Mouse (Mus musculus): ENCODE measurements around the gene Krtap19-3. TPM values are rescaled to one million over a fixed set of nuclear protein-coding genes. Genes with fewer than 3 reads are reported as not detected.
A peak's percentile ranks its signal among the peaks of the same experiment; 100 is the strongest.

Krtap19-3 gene
- not detected in 2 replicates for total RNA-seq (2017)

DNA sequence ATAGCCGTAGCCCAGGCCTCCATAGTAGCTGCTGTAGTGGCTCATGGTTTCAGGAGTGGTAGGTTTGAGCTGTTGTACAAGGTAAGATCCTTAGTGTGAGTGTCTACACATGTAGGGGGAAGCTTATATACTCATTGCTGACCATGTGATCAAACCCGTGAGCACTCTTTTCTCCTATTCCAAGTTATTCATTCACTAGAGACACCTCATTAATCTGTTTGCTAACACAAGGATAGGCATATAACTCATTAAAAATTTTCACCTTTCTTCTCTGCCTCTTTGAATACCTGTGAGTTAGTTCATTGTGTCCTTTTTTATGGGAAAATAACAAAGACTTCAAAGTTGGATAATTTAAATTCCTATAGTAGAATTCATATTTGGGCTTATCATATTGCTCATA, at the start of gene Krtap19-3:
Krtap19-3 (minus strand) TSS at position 101 of the 400 bp plus-strand sequence.
- ATAC-seq (replicated peaks in 1 of 2; ENCODE audit: insufficient read depth in 1 of 2, low FRiP score in 2 of 2, low TSS enrichment in 1 of 2, low read depth in 1 of 2, poor library complexity in 2 of 2, severe bottlenecking in 2 of 2), result no peak

DNA sequence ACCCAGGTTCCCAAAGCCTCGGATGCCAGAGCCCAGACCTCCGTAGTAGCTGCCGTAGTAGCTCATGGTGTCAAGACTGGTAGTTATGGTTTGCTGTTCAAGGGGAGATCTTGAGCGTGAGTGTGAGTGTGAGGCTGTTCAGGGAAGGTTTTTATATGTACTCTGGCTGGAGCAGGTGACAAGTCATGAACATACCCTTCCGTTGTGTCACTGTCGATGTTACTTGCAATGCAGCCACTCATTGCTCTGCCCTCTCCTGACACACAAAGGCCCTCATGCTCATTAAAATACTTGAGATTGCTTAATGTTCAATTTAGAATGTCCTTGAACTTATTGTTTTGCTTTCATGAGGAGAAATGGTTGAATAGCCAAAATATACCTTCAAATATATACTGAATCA, 18.5 kb upstream of the Krtap19-3 start, which contains the start of gene Krtap19-5:
Krtap19-5 (minus strand) TSS at position 101 of the 400 bp plus-strand sequence.
- no peak for ATAC-seq (replicated peaks in 1 of 2; ENCODE audit: insufficient read depth in 1 of 2, low FRiP score in 2 of 2, low TSS enrichment in 1 of 2, low read depth in 1 of 2, poor library complexity in 2 of 2, severe bottlenecking in 2 of 2)

GRCm38 (mm10) chr16:88886870-88887269, 9.0 kb upstream of the Krtap19-3 start:
- no peak for ATAC-seq (replicated peaks in 1 of 2; ENCODE audit: insufficient read depth in 1 of 2, low FRiP score in 2 of 2, low TSS enrichment in 1 of 2, low read depth in 1 of 2, poor library complexity in 2 of 2, severe bottlenecking in 2 of 2)

GRCm38 (mm10) chr16:88884989-88885388, 7.2 kb upstream of the Krtap19-3 start, which contains the start of gene Krtap19-4:
TSS of gene Krtap19-4 (minus strand) at chr16:88885089.
- no peak for ATAC-seq (replicated peaks in 1 of 2; ENCODE audit: insufficient read depth in 1 of 2, low FRiP score in 2 of 2, low TSS enrichment in 1 of 2, low read depth in 1 of 2, poor library complexity in 2 of 2, severe bottlenecking in 2 of 2)

- no peak for ATAC-seq (replicated peaks in 1 of 2; ENCODE audit: insufficient read depth in 1 of 2, low FRiP score in 2 of 2, low TSS enrichment in 1 of 2, low read depth in 1 of 2, poor library complexity in 2 of 2, severe bottlenecking in 2 of 2)
Measured at GRCm38 (mm10) chr16:88874169-88874568, 3.7 kb downstream of the Krtap19-3 start, which contains the start of gene Krtap19-2. TSS of gene Krtap19-2 (minus strand) at chr16:88874269.

GRCm38 (mm10) chr16:88869311-88869710, 8.5 kb downstream of the Krtap19-3 start, which contains the start of gene Krtap19-1:
TSS of gene Krtap19-1 (minus strand) at chr16:88869411.
- no peak for ATAC-seq (replicated peaks in 1 of 2; ENCODE audit: insufficient read depth in 1 of 2, low FRiP score in 2 of 2, low TSS enrichment in 1 of 2, low read depth in 1 of 2, poor library complexity in 2 of 2, severe bottlenecking in 2 of 2)

DNA sequence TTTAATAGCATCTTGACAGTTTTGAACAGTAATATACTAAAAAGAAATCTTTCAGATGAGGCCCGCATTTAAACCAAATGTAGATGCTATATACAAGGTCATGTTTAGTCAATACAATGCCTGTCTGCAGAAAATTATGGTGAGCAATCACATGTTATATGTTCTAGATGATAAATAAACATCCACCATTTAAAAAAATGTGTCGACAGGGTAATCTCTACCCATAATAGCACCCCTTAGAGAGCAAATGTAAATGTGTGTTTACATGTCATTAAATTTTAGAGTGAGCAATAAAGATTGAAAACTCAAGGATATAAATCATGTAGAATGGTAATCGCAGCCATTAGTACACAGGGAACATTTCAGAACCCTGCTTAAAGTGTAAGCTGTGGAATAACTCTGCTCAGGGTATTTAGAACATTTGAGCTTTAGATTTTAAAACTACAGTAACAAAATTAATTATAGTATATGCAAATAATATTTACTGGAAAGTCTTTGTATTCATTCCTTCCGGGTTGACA, 12.9 kb downstream of the Krtap19-3 start:
- no peak for ATAC-seq (replicated peaks in 1 of 2; ENCODE audit: insufficient read depth in 1 of 2, low FRiP score in 2 of 2, low TSS enrichment in 1 of 2, low read depth in 1 of 2, poor library complexity in 2 of 2, severe bottlenecking in 2 of 2)

GRCm38 (mm10) chr16:88851450-88851849, 26.4 kb downstream of the Krtap19-3 start:
- ATAC-seq (replicated peaks in 1 of 2; ENCODE audit: insufficient read depth in 1 of 2, low FRiP score in 2 of 2, low TSS enrichment in 1 of 2, low read depth in 1 of 2, poor library complexity in 2 of 2, severe bottlenecking in 2 of 2), result peak in 1 of 2 experiments; percentile 53; a peak in 2 of 4 replicates

- ATAC-seq (replicated peaks in 1 of 2; ENCODE audit: insufficient read depth in 1 of 2, low FRiP score in 2 of 2, low TSS enrichment in 1 of 2, low read depth in 1 of 2, poor library complexity in 2 of 2, severe bottlenecking in 2 of 2), result no peak
Measured at GRCm38 (mm10) chr16:88848558-88848957, 29.3 kb downstream of the Krtap19-3 start.

DNA sequence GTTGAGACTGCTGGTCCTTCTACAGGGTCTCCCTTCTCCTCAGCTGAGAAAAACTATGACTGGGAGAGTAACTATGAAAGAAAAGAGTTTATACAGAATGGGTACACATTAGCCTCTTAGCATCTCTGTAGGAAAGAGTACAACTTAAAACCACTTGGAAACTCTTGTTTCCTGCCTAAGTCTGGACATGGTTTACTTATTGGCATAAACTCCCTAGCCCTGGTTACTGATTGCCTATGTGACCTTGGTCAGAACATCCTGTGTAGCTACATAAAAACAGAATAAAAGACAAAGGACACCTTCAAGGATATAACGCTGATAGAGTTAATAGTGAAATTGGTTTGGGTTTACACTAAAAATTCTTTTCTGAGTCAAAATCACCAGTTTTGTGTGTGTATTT, 30.5 kb downstream of the Krtap19-3 start:
- no peak for ATAC-seq (replicated peaks in 1 of 2; ENCODE audit: insufficient read depth in 1 of 2, low FRiP score in 2 of 2, low TSS enrichment in 1 of 2, low read depth in 1 of 2, poor library complexity in 2 of 2, severe bottlenecking in 2 of 2)

Other genes with a start within 250 kb of the Krtap19-3 start
- not detected in 2 replicates for gene Krtap26-1, start 230.2 kb downstream of the Krtap19-3 start, total RNA-seq (2017)
- not detected in 2 replicates for gene Krtap27-1, start 206.4 kb downstream of the Krtap19-3 start, total RNA-seq (2017)
- gene 2310061N02Rik, start 170.1 kb downstream of the Krtap19-3 start, total RNA-seq (2017), result not detected in 2 replicates
- not detected in 2 replicates for gene Krtap13-1, start 149.2 kb downstream of the Krtap19-3 start, total RNA-seq (2017)
- gene Krtap13, start 126.4 kb downstream of the Krtap19-3 start, total RNA-seq (2017), result not detected in 2 replicates
- gene 2310034C09Rik, start 119.2 kb downstream of the Krtap19-3 start, total RNA-seq (2017), result not detected in 2 replicates
- not detected in 2 replicates for gene 2310057N15Rik, start 103.8 kb downstream of the Krtap19-3 start, total RNA-seq (2017)
- gene Gm5965, start 100.1 kb downstream of the Krtap19-3 start, total RNA-seq (2017), result not detected in 2 replicates
- not detected in 2 replicates for gene Gm20741, start 65.8 kb downstream of the Krtap19-3 start, total RNA-seq (2017)
- not detected in 2 replicates for gene Krtap15, start 57.8 kb downstream of the Krtap19-3 start, total RNA-seq (2017)
- gene Krtap14, start 51.9 kb downstream of the Krtap19-3 start, total RNA-seq (2017), result not detected in 2 replicates
- gene Krtap19-1, start 8.6 kb downstream of the Krtap19-3 start, total RNA-seq (2017), result not detected in 2 replicates
- gene Krtap19-2, start 3.8 kb downstream of the Krtap19-3 start, total RNA-seq (2017), result not detected in 2 replicates
- gene Krtap19-4, start 7.1 kb upstream of the Krtap19-3 start, total RNA-seq (2017), result not detected in 2 replicates
- gene Krtap19-5, start 18.4 kb upstream of the Krtap19-3 start, total RNA-seq (2017), result not detected in 2 replicates
- not detected in 2 replicates for gene Krtap19-9b, start 54.2 kb upstream of the Krtap19-3 start, total RNA-seq (2017)
- not detected in 2 replicates for gene Krtap16-3, start 84.8 kb upstream of the Krtap19-3 start, total RNA-seq (2017)
- gene Krtap22-2, start 132.7 kb upstream of the Krtap19-3 start, total RNA-seq (2017), result not detected in 2 replicates
- gene Gm10229, start 137.2 kb upstream of the Krtap19-3 start, total RNA-seq (2017), result not detected in 2 replicates
- gene Krtap6-1, start 153.7 kb upstream of the Krtap19-3 start, total RNA-seq (2017), result not detected in 2 replicates
- gene Gm10228, start 163.4 kb upstream of the Krtap19-3 start, total RNA-seq (2017), result not detected in 2 replicates
- gene Krtap6-5, start 169.8 kb upstream of the Krtap19-3 start, total RNA-seq (2017), result not detected in 2 replicates
- not detected in 2 replicates for gene 1110025L11Rik, start 186.0 kb upstream of the Krtap19-3 start, total RNA-seq (2017)
- gene Krtap6-3, start 206.0 kb upstream of the Krtap19-3 start, total RNA-seq (2017), result not detected in 2 replicates